Mouse (Mus musculus) heart, postnatal 14 days (tissue): ENCODE results near the gene Wdr41. TPM values are rescaled to one million over a fixed set of nuclear protein-coding genes. Genes with fewer than 3 reads are reported as not detected.

Experiments
- DNase-seq, 2 experiments: peaks; one replicate each; pipeline ENCODE4 v3.0.0; 2021 to 2022
- intact Hi-C: fragments of 180-260 bp; cut with DNase I; formaldehyde crosslinking; loops from one replicate; pipeline ENCODE4 v1.15.1; 2025
- long read RNA-seq, 2 experiments: library from polyadenylated mRNA; stranded (forward); transcript quantifications; one replicate each; pipeline ENCODE4 v2.0.0; 2021
- total RNA-seq, 2 experiments: library from RNA; stranded (reverse); gene quantifications; 2 replicates each; pipeline ENCODE4 v1.2.3; 2021

Wdr41 gene
- 10 to 100 TPM; 16.1 to 17.4 TPM for total RNA-seq
- long read RNA-seq, experiment 1, partial matches to known transcripts = 0 of 6 reads
- long read RNA-seq, experiment 1, other reads (novel, unspliced or antisense) = 6 of 6 reads
- long read RNA-seq, experiment 2, partial matches to known transcripts = 0 of 10 reads
- long read RNA-seq, experiment 2, other reads (novel, unspliced or antisense) = 10 of 10 reads

- intact Hi-C loops = loop anchor here (5.0 kb wide), 2 partner anchors 311 to 506 kb away; no protein-coding TSS in a partner anchor
Measured at GRCm38 (mm10) chr13:94976219-94977186, at the start of gene Wdr41. Gene Wdr41, plus strand, starts transcription at chr13:94976344.

GRCm38 (mm10) chr13:94928086-94928485, 48.1 kb upstream of the Wdr41 start:
- intact Hi-C loops = no loop called here

More at GRCm38 (mm10) chr13:94976219-94977186, at the start of gene Wdr41:
- DNase-seq = peak; percentile 96

GRCm38 (mm10) chr13:94938418-94938817, 37.7 kb upstream of the Wdr41 start:
- DNase-seq = no peak
- intact Hi-C loops = no loop called here

More at GRCm38 (mm10) chr13:94928086-94928485, 48.1 kb upstream of the Wdr41 start:
- no peak for DNase-seq

- intact Hi-C loops = loop anchor here (5.0 to 10.0 kb wide), 2 partner anchors 378 to 1145 kb away; no protein-coding TSS in a partner anchor
- DNase-seq = no peak
Measured at GRCm38 (mm10) chr13:94940104-94940503, 36.0 kb upstream of the Wdr41 start.

- intact Hi-C loops = loop anchor here (5.0 to 10.0 kb wide), 2 partner anchors 379 to 1146 kb away; no protein-coding TSS in a partner anchor
- DNase-seq = peak; percentile 59 to 75
Measured at GRCm38 (mm10) chr13:94941230-94941629, 34.9 kb upstream of the Wdr41 start.

- intact Hi-C loops = no loop called here
- DNase-seq = no peak
Measured at GRCm38 (mm10) chr13:94955941-94956340, 20.2 kb upstream of the Wdr41 start.

GRCm38 (mm10) chr13:94957965-94958364, 18.2 kb upstream of the Wdr41 start:
- intact Hi-C loops = no loop called here
- DNase-seq = no peak

GRCm38 (mm10) chr13:94969992-94970553, 6.1 kb upstream of the Wdr41 start:
- intact Hi-C loops = no loop called here
- DNase-seq = no peak

GRCm38 (mm10) chr13:94975828-94976218, 321 bp upstream of the Wdr41 start:
- no peak for DNase-seq
- intact Hi-C loops = loop anchor here (5.0 kb wide), 2 partner anchors 311 to 506 kb away; no protein-coding TSS in a partner anchor

- no peak for DNase-seq
- intact Hi-C loops = loop anchor here (5.0 kb wide), 2 partner anchors 308 to 503 kb away; no protein-coding TSS in a partner anchor
Measured at GRCm38 (mm10) chr13:94979081-94979480, 2.9 kb downstream of the Wdr41 start.

GRCm38 (mm10) chr13:94990516-94990915, 14.4 kb downstream of the Wdr41 start:
- intact Hi-C loops = no loop called here
- DNase-seq = no peak

GRCm38 (mm10) chr13:95007281-95007680, 31.1 kb downstream of the Wdr41 start:
- DNase-seq = no peak
- intact Hi-C loops = no loop called here

GRCm38 (mm10) chr13:95009261-95009660, 33.1 kb downstream of the Wdr41 start:
- intact Hi-C loops = no loop called here
- no peak for DNase-seq

GRCm38 (mm10) chr13:95011546-95012257, 35.6 kb downstream of the Wdr41 start:
- no peak for DNase-seq
- intact Hi-C loops = no loop called here

GRCm38 (mm10) chr13:95017278-95017677, 41.1 kb downstream of the Wdr41 start:
- intact Hi-C loops = loop anchor here (2.0 to 5.0 kb wide), 2 partner anchors 270 to 330 kb away; no protein-coding TSS in a partner anchor
- DNase-seq = no peak

GRCm38 (mm10) chr13:95017916-95018315, 41.8 kb downstream of the Wdr41 start:
- DNase-seq = peak; percentile 54 to 62
- intact Hi-C loops = loop anchor here (2.0 to 5.0 kb wide), 2 partner anchors 269 to 329 kb away; no protein-coding TSS in a partner anchor

- intact Hi-C loops = loop anchor here (5.0 kb wide), 1 partner anchor 268 kb away; no protein-coding TSS in a partner anchor
- no peak for DNase-seq
Measured at GRCm38 (mm10) chr13:95019345-95019744, 43.2 kb downstream of the Wdr41 start.

- intact Hi-C loops = no loop called here
Measured at GRCm38 (mm10) chr13:95020216-95020615, 44.1 kb downstream of the Wdr41 start.

GRCm38 (mm10) chr13:95030828-95031227, 54.7 kb downstream of the Wdr41 start:
- intact Hi-C loops = no loop called here
- no peak for DNase-seq

More at GRCm38 (mm10) chr13:95020216-95020615, 44.1 kb downstream of the Wdr41 start:
- no peak for DNase-seq
